Mouse (Mus musculus) CH12.LX (cell line): Measurements from ENCODE around the gene Trio. TPM values are rescaled to one million over a fixed set of nuclear protein-coding genes. Genes with fewer than 3 reads are reported as not detected.

Experiments used
- DNase-seq: peaks from one replicate; pipeline ENCODE4 v3.0.0-alpha.2; 2013; ENCODE audit errors: extremely low read depth
- H3K27ac ChIP-seq: 2 replicates; pipeline ENCODE4 v1.5.1; 2012; ENCODE audit warnings: low read depth, mild to moderate bottlenecking, control low read depth, moderate library complexity; ENCODE audit not compliant: insufficient read depth
- H3K27me3 ChIP-seq: replicated peaks from 2 replicates; pipeline ENCODE3; 2012; ENCODE audit warnings: inconsistent platforms
- H3K36me3 ChIP-seq, 2 experiments: replicated peaks in 1 of 2; 2 replicates each; pipeline versions ENCODE3 to v1.6.1; 2012; ENCODE audit warnings: inconsistent platforms in 1 of 2, low read length in 1 of 2, mild to moderate bottlenecking in 1 of 2, mixed read lengths in 1 of 2, moderate library complexity in 1 of 2; ENCODE audit not compliant: control insufficient read depth in 1 of 2, insufficient read depth in 1 of 2
- H3K4me1 ChIP-seq, 2 experiments: 2 replicates each; pipeline ENCODE4 v1.6.1; 2012; ENCODE audit warnings: inconsistent platforms in 1 of 2, moderate library complexity in 1 of 2; ENCODE audit not compliant: insufficient read depth in 2 of 2, control insufficient read depth in 1 of 2
- H3K4me2 ChIP-seq: 2 replicates; pipeline ENCODE4 v1.6.1; 2012; ENCODE audit warnings: low read depth, mild to moderate bottlenecking, control low read depth; ENCODE audit not compliant: poor library complexity, insufficient read depth, severe bottlenecking
- H3K4me3 ChIP-seq, 3 experiments: fragments of 150-350 bp in 1 of 3; sonication (generic) in 1 of 3; replicated peaks in 1 of 3; 2 replicates each; pipeline versions ENCODE3 to v1.5.1; 2011 to 2012; ENCODE audit warnings: low read depth in 2 of 3, low read length in 2 of 3, mild to moderate bottlenecking in 2 of 3, moderate library complexity in 2 of 3, control low read depth in 1 of 3, improper control_type of control experiment in 1 of 3, inconsistent platforms in 1 of 3, mixed read lengths in 1 of 3; ENCODE audit not compliant: poor library complexity in 1 of 3
- H3K79me2 ChIP-seq: replicated peaks from 2 replicates; pipeline ENCODE4 v1.6.1; 2012; ENCODE audit warnings: mild to moderate bottlenecking, moderate library complexity; ENCODE audit not compliant: control insufficient read depth, poor library complexity, insufficient read depth, severe bottlenecking; ENCODE audit errors: extremely low read depth
- H3K9ac ChIP-seq: 2 replicates; pipeline ENCODE4 v1.6.1; 2012; ENCODE audit warnings: low read depth, mild to moderate bottlenecking, control low read depth, moderate library complexity; ENCODE audit not compliant: insufficient read depth
- H3K9me3 ChIP-seq: replicated peaks from 2 replicates; pipeline ENCODE3; 2012; ENCODE audit warnings: low read length, inconsistent platforms, mixed read lengths
- CHD2 ChIP-seq: IDR thresholded peaks from 2 replicates; pipeline ENCODE4 v1.6.1; 2011; ENCODE audit warnings: low read length, improper control_type of control experiment
- CTCF ChIP-seq, 2 experiments: IDR thresholded peaks in 1 of 2; conservative IDR thresholded peaks in 1 of 2; 2 replicates each; pipeline ENCODE4 v1.5.1; 2011 to 2012; ENCODE audit warnings: low read depth in 2 of 2, low read length in 2 of 2, improper control_type of control experiment in 1 of 2, inconsistent platforms in 1 of 2, mild to moderate bottlenecking in 1 of 2, moderate library complexity in 1 of 2
- ELF1 ChIP-seq: IDR thresholded peaks from 2 replicates; pipeline ENCODE4 v1.6.1; 2014; ENCODE audit warnings: low read depth, mild to moderate bottlenecking, inconsistent platforms, low read length, improper control_type of control experiment
- ETS1 ChIP-seq: conservative IDR thresholded peaks from 2 replicates; pipeline ENCODE4 v1.6.1; 2012; ENCODE audit warnings: low read depth, mild to moderate bottlenecking, inconsistent platforms, low read length, improper control_type of control experiment, moderate library complexity
- GABPA ChIP-seq: IDR thresholded peaks from 2 replicates; pipeline ENCODE4 v1.6.1; 2012; ENCODE audit warnings: low read depth, low read length, improper control_type of control experiment, inconsistent platforms; ENCODE audit not compliant: insufficient replicate concordance
- HCFC1 ChIP-seq: IDR thresholded peaks from 2 replicates; pipeline ENCODE4 v1.6.1; 2012; ENCODE audit warnings: low read depth, mild to moderate bottlenecking, inconsistent platforms, low read length, improper control_type of control experiment
- IRF4 ChIP-seq: IDR thresholded peaks from 2 replicates; pipeline ENCODE4 v1.6.1; 2014; ENCODE audit warnings: low read depth, mild to moderate bottlenecking, inconsistent platforms, low read length, improper control_type of control experiment
- JUND ChIP-seq: conservative IDR thresholded peaks from 2 replicates; pipeline ENCODE4 v1.6.1; 2011; ENCODE audit warnings: low read depth, low read length, improper control_type of control experiment
- MAZ ChIP-seq: IDR thresholded peaks from 2 replicates; pipeline ENCODE4 v1.6.1; 2012; ENCODE audit warnings: low read depth, mild to moderate bottlenecking, inconsistent platforms, low read length, improper control_type of control experiment, moderate library complexity
- MEF2A ChIP-seq: IDR thresholded peaks from 2 replicates; pipeline ENCODE4 v1.6.1; 2014; ENCODE audit warnings: low read depth, mild to moderate bottlenecking, inconsistent platforms, low read length, improper control_type of control experiment, borderline replicate concordance
- NRF1 ChIP-seq: IDR thresholded peaks from 2 replicates; pipeline ENCODE4 v1.6.1; 2014; ENCODE audit warnings: low read depth, mild to moderate bottlenecking, inconsistent platforms, low read length, improper control_type of control experiment, moderate library complexity
- POLR2AphosphoS2 ChIP-seq: IDR thresholded peaks from 2 replicates; pipeline ENCODE4 v1.6.1; 2011; ENCODE audit warnings: low read depth, low read length, improper control_type of control experiment
- RCOR1 ChIP-seq: conservative IDR thresholded peaks from 2 replicates; pipeline ENCODE4 v1.6.1; 2012; ENCODE audit warnings: low read depth, mild to moderate bottlenecking, inconsistent platforms, low read length, improper control_type of control experiment
- UBTF ChIP-seq: IDR thresholded peaks from 2 replicates; pipeline ENCODE4 v1.6.1; 2012; ENCODE audit warnings: low read depth, mild to moderate bottlenecking, inconsistent platforms, low read length, improper control_type of control experiment, moderate library complexity
- USF2 ChIP-seq: conservative IDR thresholded peaks from 2 replicates; pipeline ENCODE4 v1.6.1; 2011; ENCODE audit warnings: low read depth, low read length, improper control_type of control experiment
- ZC3H11A ChIP-seq: IDR thresholded peaks from 2 replicates; pipeline ENCODE4 v1.6.1; 2012; ENCODE audit warnings: low read depth, mild to moderate bottlenecking, inconsistent platforms, low read length, improper control_type of control experiment
- dilution Hi-C: fragments of 300-500 bp; cut with MboI; formaldehyde crosslinking; loops from 2 replicates; pipeline ENCODE4 v1.14.3; 2020; ENCODE audit warnings: low sequenced_read_pairs; ENCODE audit not compliant: extremely low pct_unique_long_range_greater_than_20kb, extremely low pct_ligation_motif_present
- in situ Hi-C: fragments of 300-500 bp; cut with MboI; formaldehyde crosslinking; loops from 3 replicates; pipeline ENCODE4 v1.14.3; 2019; ENCODE audit warnings: low sequenced_read_pairs, low pct_ligation_motif_present, low pct_unique_long_range_greater_than_20kb, mixed read lengths
- polyA plus RNA-seq: library from polyadenylated mRNA; unstranded; fragments of >175 nt; gene quantifications from 2 replicates; pipeline ENCODE4 v1.2.1, GENCODE M21; 2012; ENCODE audit warnings: low read depth; ENCODE audit not compliant: insufficient read length
- total RNA-seq, 2 experiments: library from RNA; depleted of rRNA; stranded (reverse); fragments of 300-350 nt in 1 of 2; fragments of >200 nt in 1 of 2; gene quantifications; 2 replicates each; pipeline ENCODE4 v1.2.3; 2012 to 2014

The Trio gene
- total and polyA plus RNA-seq, 3 experiments: 3.9 to 17.5 (median 4.3) TPM

GRCm38 (mm10) chr15:27873747-27874320 lies 151.8 kb downstream of the Trio start (continued):
- no peak for TF ChIP-seq IRF4

- Histone ChIP-seq H3K4me1 (peaks cover 0 to 14% of the 10 kb centered on the region in 2 experiments; a peak in 3 of 4 replicates), H3K4me3 (no peak overlapping the region), H3K9me3 (no peaks in the 10 kb centered on the region), H3K27ac (no peak overlapping the region)
- in situ Hi-C loops: no loop called here
- DNase-seq: no peak
- TF ChIP-seq CTCF (conservative IDR thresholded peaks at IDR 0.05 in 1 of 2, IDR thresholded peaks at IDR 0.05 in 1 of 2; ENCODE audit: low read depth in 2 of 2, low read length in 2 of 2) (0 out of 4 replicates have a peak, but pooled peaks of 1 of the 2 experiments have one; percentile 12), CHD2 (no peak)
- TF ChIP-seq, all 38 proteins: peak for 1
- no peak overlapping the region for H3K4me2 ChIP-seq
- no peaks in the 10 kb centered on the region for H3K36me3 ChIP-seq
- no peaks in the 10 kb centered on the region for H3K27me3 ChIP-seq
- dilution Hi-C loops: no loop called here
- no peak overlapping the region for H3K9ac ChIP-seq
- no peaks in the 10 kb centered on the region for H3K79me2 ChIP-seq
Measured at GRCm38 (mm10) chr15:27872286-27872685, 153.4 kb downstream of the Trio start.

GRCm38 (mm10) chr15:27871708-27872107 lies 153.9 kb downstream of the Trio start:
- Histone ChIP-seq H3K36me3 (no peaks in the 10 kb centered on the region), H3K4me1 (peaks cover 0 to 14% of the 10 kb centered on the region in 2 experiments; a peak in 3 of 4 replicates), H3K79me2 (no peaks in the 10 kb centered on the region), H3K4me2 (no peak overlapping the region), H3K27me3 (no peaks in the 10 kb centered on the region), H3K27ac (no peak overlapping the region), H3K9ac (no peak overlapping the region), H3K4me3 (no peak overlapping the region), H3K9me3 (no peaks in the 10 kb centered on the region)
- TF ChIP-seq JUND (no peak), MAZ (no peak), ZC3H11A (no peak), RCOR1 (no peak), MEF2A (no peak), USF2 (no peak), ELF1 (no peak), ETS1 (no peak), NRF1 (no peak), GABPA (no peak), POLR2AphosphoS2 (no peak), HCFC1 (no peak), UBTF (no peak)
- DNase-seq: no peak
- in situ Hi-C loops (no loop called here), dilution Hi-C loops (no loop called here)
